15 mouse cellular contexts compared by ENCODE assay signal in the genomic region with DNA sequence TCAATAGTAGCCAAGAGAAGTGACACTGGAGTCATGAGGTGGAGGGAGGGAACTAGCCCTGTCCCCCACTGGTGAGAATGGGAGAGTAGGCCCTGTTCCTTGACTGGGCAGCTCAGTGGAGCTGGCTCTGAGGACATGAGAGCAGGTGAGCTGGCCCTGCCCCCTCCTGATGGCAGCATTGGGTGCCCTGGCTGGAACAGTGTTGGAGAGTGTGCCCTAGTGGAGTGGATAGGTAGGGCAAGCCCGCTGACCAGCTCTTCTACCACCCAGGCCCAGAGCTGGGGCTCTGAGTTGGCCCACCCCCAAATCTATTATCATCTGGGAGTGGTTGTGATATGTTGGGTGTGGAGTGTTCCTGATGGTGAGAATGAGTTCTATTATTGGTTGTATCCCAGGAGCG. TPM values are rescaled to one million over a fixed set of nuclear protein-coding genes. Genes with fewer than 3 reads are reported as not detected.
DNase-seq lines count a peak whose midpoint lies in the region; ATAC-seq and TF ChIP-seq lines count a peak whose summit lies in the region.
"Had no signal": no experiment of that assay in that cellular context is flagged by ENCODE, and none has a peak within 500 bp of the region (broad histone marks: within the 10 kb centered on the region; RNA-seq: fewer than 3 reads in every experiment).

No protein-coding gene starts in this region.

- H3K27me3 ChIP-seq in heart, embryonic 10.5 days (ENCODE audit: insufficient read depth, poor library complexity, severe bottlenecking) = no peaks in the 10 kb centered on the region
- no peaks in the 10 kb centered on the region for H3K27me3 ChIP-seq in liver, embryonic 11.5 days (replicated peaks; ENCODE audit: control insufficient read depth, insufficient read depth, low read length)
- no peaks in the 10 kb centered on the region for H3K27me3 ChIP-seq in intestine, postnatal 0 days (replicated peaks; ENCODE audit: control insufficient read depth, insufficient read depth, low read length)
- H3K27me3 ChIP-seq: heart, embryonic 13.5 days; stomach, embryonic 15.5 days had no signal

- TF ChIP-seq CTCF in intestine, postnatal 0 days (IDR thresholded peaks at IDR 0.05; ENCODE audit: low read depth) = peak; percentile 37

- ATAC-seq in liver, embryonic 11.5 days (replicated peaks; ENCODE audit: low FRiP score) = 0 out of 2 replicates have a peak, but pooled peaks have one; percentile 7
- 0 out of 2 replicates have a peak, but pooled peaks have one; percentile 19 for ATAC-seq in common myeloid progenitor, adult 5-6 weeks (replicated peaks; ENCODE audit: low read depth, poor library complexity, severe bottlenecking)
- ATAC-seq in intestine, postnatal 0 days = no peak

- no peak overlapping the region for H3K4me2 ChIP-seq in liver, embryonic 11.5 days
- no peak overlapping the region for H3K4me2 ChIP-seq in intestine, postnatal 0 days (replicated peaks; ENCODE audit: low read depth)
- H3K4me2 ChIP-seq: heart, embryonic 13.5 days; midbrain, embryonic 11.5 days; stomach, embryonic 15.5 days had no signal

- H3K27ac ChIP-seq in heart, embryonic 10.5 days = peak overlapping the region; percentile 47
- H3K27ac ChIP-seq in liver, embryonic 11.5 days (ENCODE audit: low read depth, low read length) = no peak overlapping the region
- H3K27ac ChIP-seq in intestine, postnatal 0 days (ENCODE audit: low read depth, low read length) = no peak overlapping the region
- H3K27ac ChIP-seq: heart, embryonic 13.5 days; stomach, embryonic 15.5 days had no signal

- intact Hi-C loops in heart, postnatal 36 days (cut with DNase I) = loop anchor here (5.0 kb wide), 1 partner anchor 37 kb away; no protein-coding TSS in a partner anchor

- H3K9me3 ChIP-seq in heart, embryonic 10.5 days = no peaks in the 10 kb centered on the region
- no peaks in the 10 kb centered on the region for H3K9me3 ChIP-seq in liver, embryonic 11.5 days (ENCODE audit: control insufficient read depth, low read length)
- no peaks in the 10 kb centered on the region for H3K9me3 ChIP-seq in intestine, postnatal 0 days (ENCODE audit: control insufficient read depth)
- H3K9me3 ChIP-seq: heart, embryonic 13.5 days; stomach, embryonic 15.5 days had no signal

- H3K4me3 ChIP-seq in heart, embryonic 10.5 days = no peak overlapping the region
- H3K4me3 ChIP-seq in liver, embryonic 11.5 days (ENCODE audit: low read depth, low read length) = no peak overlapping the region
- H3K4me3 ChIP-seq in intestine, postnatal 0 days (ENCODE audit: low read depth, low read length) = no peak overlapping the region
- H3K4me3 ChIP-seq: heart, embryonic 13.5 days; stomach, embryonic 15.5 days had no signal

- 84% methylated on average over 2 of the region's 2 CpGs for WGBS in heart, embryonic 10.5 days
- 75% methylated on average over 2 of the region's 2 CpGs for WGBS in liver, embryonic 11.5 days
- 88% methylated on average over 2 of the region's 2 CpGs for WGBS in intestine, postnatal 0 days

- no peaks in the 10 kb centered on the region; the same call in 1 of the 2 replicates for H3K36me3 ChIP-seq in heart, embryonic 10.5 days
- no peaks in the 10 kb centered on the region for H3K36me3 ChIP-seq in liver, embryonic 11.5 days (ENCODE audit: control insufficient read depth, insufficient read depth, low read length)
- H3K36me3 ChIP-seq in intestine, postnatal 0 days (ENCODE audit: control insufficient read depth, insufficient read depth) = no peaks in the 10 kb centered on the region
- H3K36me3 ChIP-seq: stomach, embryonic 15.5 days had no signal

- DNase-seq in heart, embryonic 10.5 days (ENCODE audit: low spot score) = peak; percentile 52
- DNase-seq in heart, postnatal 36 days = no peak
- DNase-seq in liver, embryonic 11.5 days (ENCODE audit: low spot score) = no peak
- no peak for DNase-seq in liver
- DNase-seq in adrenal gland, postnatal 14 days = no peak
- no peak for DNase-seq in spleen, postnatal 10 days (ENCODE audit: low spot score in 2 of 2)
- DNase-seq: cerebellum, postnatal 14 days; kidney, adult 8-10 months; layer of hippocampus, adult 9-11 months; right cerebral cortex, postnatal 25 days had no signal

- no peak overlapping the region for H3K9ac ChIP-seq in liver, embryonic 11.5 days (ENCODE audit: low read depth, low read length)
- no peak overlapping the region for H3K9ac ChIP-seq in intestine, postnatal 0 days (ENCODE audit: low read depth, low read length)
- H3K9ac ChIP-seq: heart, embryonic 13.5 days; stomach, embryonic 15.5 days had no signal

- peaks cover 33% of the 10 kb centered on the region for H3K4me1 ChIP-seq in heart, embryonic 10.5 days
- H3K4me1 ChIP-seq in liver, embryonic 11.5 days (replicated peaks; ENCODE audit: control insufficient read depth, insufficient read depth, low read length) = peaks cover 10% of the 10 kb centered on the region; the same call in 1 of the 2 replicates
- H3K4me1 ChIP-seq in intestine, postnatal 0 days (replicated peaks; ENCODE audit: control insufficient read depth, insufficient read depth, low read length) = 0 out of 2 replicates have a peak, but pooled peaks cover 2% of the 10 kb centered on the region

RNA-seq across cellular contexts. Expression of a gene that starts 47.7 kb away (rescaled TPM):
- polyA plus RNA-seq in heart, embryonic 10.5 days (2016; fragmentation: Nextera tagmentation; extraction: Ambion mirVana) = 8.9 and 9.5 TPM in 2 replicates
- total RNA-seq in heart, postnatal 36 days (2021) = 1 to 10 TPM; 6.6 to 7.9 TPM
- 6.0 and 6.7 TPM in 2 replicates for polyA plus RNA-seq in liver, embryonic 11.5 days (2014; fragmentation: Nextera tagmentation; extraction: Ambion mirVana)
- 15.0 and 15.3 TPM in 2 replicates for total RNA-seq in common myeloid progenitor, adult 5-6 weeks (2017)
- 1.4 and 1.6 TPM in 2 replicates for polyA plus RNA-seq in intestine, postnatal 0 days (2015; fragmentation: Nextera tagmentation; extraction: Ambion mirVana)
- 28.4 and 28.8 TPM in 2 replicates for total RNA-seq in adrenal gland, postnatal 14 days (2021)
